Mouse (Mus musculus) stomach, postnatal 0 days (tissue): ENCODE measurements around the gene Tab2. TPM values are rescaled to one million over a fixed set of nuclear protein-coding genes. Genes with fewer than 3 reads are reported as not detected.

ENCODE experiments used
- ATAC-seq: fragments of 200-750 bp; cut with Nextera tagmentation; 2 replicates; pipeline ENCODE4 v1.8.0; 2017; ENCODE audit not compliant: low FRiP score, low TSS enrichment
- DNase-seq: peaks from one replicate; pipeline ENCODE4 v3.0.0-alpha.2; 2016; ENCODE audit warnings: low spot score
- H3K27ac ChIP-seq: fragments of 300-500 bp; sonication (generic); replicated peaks from 2 replicates; pipeline ENCODE4 v1.5.1; 2014; ENCODE audit warnings: mild to moderate bottlenecking, control low read depth
- H3K27me3 ChIP-seq: fragments of 300-500 bp; sonication (generic); 2 replicates; pipeline ENCODE4 v1.6.1; 2014; ENCODE audit warnings: low read length; ENCODE audit not compliant: control insufficient read depth, insufficient read depth
- H3K36me3 ChIP-seq: fragments of 300-500 bp; sonication (generic); 2 replicates; pipeline ENCODE4 v1.6.1; 2014; ENCODE audit warnings: low read length, mixed read lengths; ENCODE audit not compliant: control insufficient read depth, insufficient read depth
- H3K4me1 ChIP-seq: fragments of 300-500 bp; sonication (generic); replicated peaks from 2 replicates; pipeline ENCODE4 v1.6.1; 2014; ENCODE audit warnings: antibody characterized with exemption; ENCODE audit not compliant: control insufficient read depth, insufficient read depth
- H3K4me2 ChIP-seq: fragments of 300-500 bp; sonication (generic); replicated peaks from 2 replicates; pipeline ENCODE4 v1.6.1; 2014; ENCODE audit warnings: low read depth, mild to moderate bottlenecking, control low read depth, moderate library complexity
- H3K4me3 ChIP-seq: fragments of 300-500 bp; sonication (generic); 2 replicates; pipeline ENCODE4 v1.5.1; 2014; ENCODE audit warnings: low read depth, low read length, control low read depth
- H3K9ac ChIP-seq: fragments of 300-500 bp; sonication (generic); 2 replicates; pipeline ENCODE4 v1.6.1; 2014; ENCODE audit warnings: mild to moderate bottlenecking, low read length, control low read depth, mixed read lengths
- H3K9me3 ChIP-seq: fragments of 300-500 bp; sonication (generic); 2 replicates; pipeline ENCODE4 v1.6.1; 2016; ENCODE audit warnings: low read length; ENCODE audit not compliant: control insufficient read depth
- CTCF ChIP-seq: IDR thresholded peaks from 2 replicates; pipeline ENCODE4 v1.5.1; 2016; ENCODE audit warnings: antibody characterized with exemption, low read depth, mild to moderate bottlenecking, moderate library complexity
- EP300 ChIP-seq: optimal IDR thresholded peaks from 2 replicates; pipeline ENCODE3; 2016; ENCODE audit warnings: antibody characterized with exemption
- WGBS: fragments of 180-500 bp; shearing (Covaris S2); extraction: QIAGEN DNeasy Blood & Tissue Kit; methylation state at CpG from one replicate; pipeline ENCODE4 v1.1.7; 2014; 5-methylcytosine and 5-hydroxymethylcytosine counted together
- polyA plus RNA-seq: library from polyadenylated mRNA; unstranded; fragments of >200 nt; fragmentation: Nextera tagmentation; extraction: Ambion mirVana; gene quantifications from 2 replicates; pipeline ENCODE4 v1.2.1, GENCODE M21; 2015

Gene Tab2
- polyA plus RNA-seq, 1 experiment from 2014 or later, result 10.1 TPM

- no peaks in the 10 kb centered on the region for H3K4me1 ChIP-seq
- H3K4me3 ChIP-seq, result no peak overlapping the region
- no peak overlapping the region for H3K4me2 ChIP-seq
- H3K36me3 ChIP-seq, result no peaks in the 10 kb centered on the region
- DNase-seq (no peak), ATAC-seq (no peak)
- no peaks in the 10 kb centered on the region for H3K9me3 ChIP-seq
- TF ChIP-seq CTCF (no peak), EP300 (no peak)
- no peak overlapping the region for H3K9ac ChIP-seq
- H3K27me3 ChIP-seq, result no peaks in the 10 kb centered on the region
- WGBS, result 68% methylated on average over 3 of the region's 3 CpGs
- no peak overlapping the region for H3K27ac ChIP-seq
Observed at GRCm38 (mm10) chr10:7967096-7967495, 11.1 kb upstream of the Tab2 start.

DNA sequence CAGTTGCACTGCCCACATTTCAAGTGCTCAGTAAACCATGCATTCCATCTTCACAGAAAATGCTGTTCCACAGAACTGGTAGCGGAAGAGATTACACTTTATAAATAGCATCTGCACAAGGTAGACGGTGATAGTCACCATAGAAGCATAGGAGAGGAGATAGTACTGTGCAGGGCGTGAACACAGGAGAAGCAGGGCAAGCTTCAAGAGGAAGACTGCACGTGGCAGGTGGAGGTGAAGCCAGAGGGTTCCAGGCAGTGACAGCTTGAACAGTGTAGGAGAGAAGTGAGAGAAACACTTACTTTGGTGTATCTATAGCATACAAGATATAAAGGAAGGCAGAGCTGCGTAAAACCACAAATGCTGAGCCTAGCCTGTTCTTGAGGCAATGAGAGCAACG is 3.0 kb upstream of the Tab2 start:
- Histone ChIP-seq H3K4me2 (no peak overlapping the region), H3K4me3 (no peak overlapping the region), H3K36me3 (no peaks in the 10 kb centered on the region), H3K27me3 (no peaks in the 10 kb centered on the region), H3K9me3 (no peaks in the 10 kb centered on the region), H3K9ac (no peak overlapping the region), H3K27ac (no peak overlapping the region), H3K4me1 (no peaks in the 10 kb centered on the region)
- TF ChIP-seq CTCF (no peak), EP300 (no peak)
- WGBS, result 65% methylated on average over 6 of the region's 6 CpGs
- DNase-seq (no peak), ATAC-seq (no peak)

DNA sequence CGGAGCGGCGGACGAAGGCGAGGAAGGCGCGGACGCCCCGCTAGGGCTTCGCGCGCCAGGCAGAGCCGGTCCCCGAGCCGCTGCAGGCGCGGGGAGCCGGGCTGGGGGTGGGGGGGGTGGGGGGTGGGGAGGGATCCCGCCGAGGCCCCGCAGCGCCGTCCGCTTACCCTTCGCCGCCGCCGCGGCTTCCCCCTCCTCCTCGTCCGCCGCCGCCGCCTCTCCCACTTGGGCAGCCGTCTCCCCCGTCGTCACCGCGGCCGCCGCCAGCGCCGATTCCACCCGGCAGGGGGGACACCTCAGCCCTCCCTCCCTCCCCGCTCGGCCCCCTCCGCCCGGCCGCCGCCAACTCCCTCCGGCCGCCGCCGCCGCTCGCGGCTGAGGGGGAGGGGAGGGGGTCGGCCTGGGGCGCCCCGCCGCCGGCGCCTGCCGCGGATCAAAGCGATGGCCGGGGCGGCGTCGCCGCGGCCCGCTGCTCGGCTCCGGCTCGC is 352 bp downstream of the Tab2 start:
- ATAC-seq (peak; percentile 39), DNase-seq (no peak)
- peak overlapping the region; percentile 84 for H3K4me2 ChIP-seq
- no peaks in the 10 kb centered on the region for H3K9me3 ChIP-seq
- TF ChIP-seq CTCF (no peak), EP300 (no peak)
- peak overlapping the region; percentile 99 for H3K27ac ChIP-seq
- H3K4me3 ChIP-seq, result peak overlapping the region; percentile 91
- no CpG with 5 or more reads among the region's 76 CpGs for WGBS
- H3K36me3 ChIP-seq, result no peaks in the 10 kb centered on the region
- H3K4me1 ChIP-seq, result no peaks in the 10 kb centered on the region; the same call in 1 of the 2 replicates
- peak overlapping the region; percentile 98 for H3K9ac ChIP-seq
- H3K27me3 ChIP-seq, result no peaks in the 10 kb centered on the region

- no peak for TF ChIP-seq EP300
- peak overlapping the region; percentile 98 for H3K9ac ChIP-seq
- no peaks in the 10 kb centered on the region for H3K36me3 ChIP-seq
- H3K27ac ChIP-seq, result peak overlapping the region; percentile 99
- ATAC-seq (no peak; the same call in 1 of the 2 replicates), DNase-seq (peak; percentile 45)
- H3K27me3 ChIP-seq, result no peaks in the 10 kb centered on the region
- peak overlapping the region; percentile 84 for H3K4me2 ChIP-seq
- H3K9me3 ChIP-seq, result no peaks in the 10 kb centered on the region
- peak overlapping the region; percentile 91 for H3K4me3 ChIP-seq
- WGBS, result under 1% methylated on average over 23 of the region's 31 CpGs
- no peaks in the 10 kb centered on the region; the same call in 1 of the 2 replicates for H3K4me1 ChIP-seq
Observed at GRCm38 (mm10) chr10:7954989-7955633, 919 bp downstream of the Tab2 start.

DNA sequence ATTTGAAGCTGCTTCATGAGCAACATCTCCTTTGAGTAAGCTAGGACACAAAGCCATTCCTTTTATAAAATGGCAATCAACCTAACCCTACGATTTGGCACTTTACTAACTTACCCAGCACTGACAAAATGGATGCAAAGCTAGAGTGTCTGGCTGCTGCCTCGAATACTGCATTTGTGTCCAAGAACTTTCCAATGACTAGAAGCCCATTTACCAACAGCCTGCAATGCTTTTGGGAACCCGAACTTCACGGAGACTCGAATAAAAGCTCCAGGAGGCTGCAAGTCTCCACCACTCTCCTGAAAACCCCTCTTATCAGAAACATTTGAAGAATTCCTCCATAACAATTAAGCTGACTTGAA is 1.4 kb downstream of the Tab2 start:
- H3K27me3 ChIP-seq, result no peaks in the 10 kb centered on the region
- ATAC-seq (no peak), DNase-seq (no peak)
- peak overlapping the region; percentile 99 for H3K27ac ChIP-seq
- 3% methylated on average over 5 of the region's 5 CpGs for WGBS
- no peaks in the 10 kb centered on the region for H3K9me3 ChIP-seq
- H3K36me3 ChIP-seq, result no peaks in the 10 kb centered on the region
- no peaks in the 10 kb centered on the region; the same call in 1 of the 2 replicates for H3K4me1 ChIP-seq
- peak overlapping the region; percentile 91 for H3K4me3 ChIP-seq
- TF ChIP-seq CTCF (no peak), EP300 (no peak)
- H3K9ac ChIP-seq, result peak overlapping the region; percentile 98
- H3K4me2 ChIP-seq, result peak overlapping the region; percentile 84

GRCm38 (mm10) chr10:7943006-7943405 is 13.0 kb downstream of the Tab2 start:
- H3K9me3 ChIP-seq, result no peaks in the 10 kb centered on the region
- WGBS, result 20% methylated on average over 3 of the region's 3 CpGs
- H3K4me1 ChIP-seq, result peaks cover 4% of the 10 kb centered on the region
- no peak for TF ChIP-seq EP300
- no peaks in the 10 kb centered on the region for H3K36me3 ChIP-seq
- H3K4me3 ChIP-seq, result no peak overlapping the region
- H3K27ac ChIP-seq, result 0 out of 2 replicates have a peak overlapping the region, but pooled peaks have one; percentile 53
- H3K27me3 ChIP-seq, result no peaks in the 10 kb centered on the region
- H3K4me2 ChIP-seq, result no peak overlapping the region
- no peak for DNase-seq
- H3K9ac ChIP-seq, result no peak overlapping the region
- no peak for ATAC-seq
